Mouse (Mus musculus): ENCODE data around the gene Ildr1. TPM values are rescaled to one million over a fixed set of nuclear protein-coding genes. Genes with fewer than 3 reads are reported as not detected.

The Ildr1 gene
- polyA plus RNA-seq, 2 experiments, result 0.03 to 0.08 TPM

GRCm38 (mm10) chr16:36771703-36772102 is 77.9 kb downstream of the Ildr1 start:
- no peak overlapping the region for H3K4me3 ChIP-seq (ENCODE audit: insufficient read depth in 1 of 2, low read depth in 2 of 2, low read length in 2 of 2)
- no peaks in the 10 kb centered on the region for H3K36me3 ChIP-seq (replicated peaks; ENCODE audit: control insufficient read depth, insufficient read depth, low read depth)
- TF ChIP-seq EP300 (IDR thresholded peaks at IDR 0.05; ENCODE audit: low read depth) (no peak), CTCF (IDR thresholded peaks at IDR 0.05; ENCODE audit: low read depth) (no peak)
- no peaks in the 10 kb centered on the region for H3K27me3 ChIP-seq (ENCODE audit: control insufficient read depth, insufficient read depth, low read length)
- H3K9me3 ChIP-seq (ENCODE audit: control insufficient read depth, low read length), result no peaks in the 10 kb centered on the region
- DNase-seq (ENCODE audit: low read depth in 3 of 3, low spot score in 3 of 3), result no peak
- H3K4me2 ChIP-seq (ENCODE audit: low read depth), result no peak overlapping the region
- no peak overlapping the region for H3K9ac ChIP-seq (replicated peaks)
- ATAC-seq (ENCODE audit: insufficient read depth), result no peak
- H3K4me1 ChIP-seq (replicated peaks; ENCODE audit: control insufficient read depth in 2 of 2, insufficient read depth in 2 of 2, low read length in 1 of 2), result no peaks in the 10 kb centered on the region
- no peak overlapping the region for H3K27ac ChIP-seq
- 74% methylated on average over 3 of the region's 3 CpGs for WGBS (ENCODE audit: insufficient replicate concordance)

DNA sequence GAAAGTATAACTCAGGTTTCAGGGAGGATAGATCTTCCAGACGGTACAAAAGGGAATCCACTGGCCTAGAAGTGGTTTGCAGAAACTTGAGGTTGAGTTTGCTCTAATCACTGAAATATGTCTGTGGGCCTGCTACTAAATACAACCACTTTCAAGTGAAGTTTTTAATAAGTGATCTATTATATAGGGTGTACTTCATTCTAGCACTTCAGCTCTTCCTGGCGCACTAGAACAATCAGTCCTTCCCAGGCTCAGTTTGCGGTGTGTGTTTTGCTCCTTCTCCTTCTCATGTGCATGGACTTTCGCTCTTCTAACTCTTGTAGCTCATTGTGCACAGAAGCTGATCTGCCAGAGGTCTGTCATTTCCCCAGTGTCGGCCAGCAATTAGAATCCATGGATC is 79.2 kb downstream of the Ildr1 start:
- Histone ChIP-seq H3K27me3 (ENCODE audit: control insufficient read depth, insufficient read depth, low read length) (no peaks in the 10 kb centered on the region), H3K4me1 (replicated peaks; ENCODE audit: control insufficient read depth in 2 of 2, insufficient read depth in 2 of 2, low read length in 1 of 2) (no peaks in the 10 kb centered on the region), H3K27ac (no peak overlapping the region), H3K9ac (replicated peaks) (no peak overlapping the region), H3K4me3 (ENCODE audit: insufficient read depth in 1 of 2, low read depth in 2 of 2, low read length in 2 of 2) (no peak overlapping the region), H3K4me2 (ENCODE audit: low read depth) (no peak overlapping the region), H3K9me3 (ENCODE audit: control insufficient read depth, low read length) (no peaks in the 10 kb centered on the region), H3K36me3 (replicated peaks; ENCODE audit: control insufficient read depth, insufficient read depth, low read depth) (no peaks in the 10 kb centered on the region)
- DNase-seq (ENCODE audit: low read depth in 3 of 3, low spot score in 3 of 3) (no peak), ATAC-seq (ENCODE audit: insufficient read depth) (no peak)
- 70% methylated on average over 5 of the region's 5 CpGs for WGBS (ENCODE audit: insufficient replicate concordance)
- no peak for TF ChIP-seq CTCF (IDR thresholded peaks at IDR 0.05; ENCODE audit: low read depth)
- no peak for TF ChIP-seq EP300 (IDR thresholded peaks at IDR 0.05; ENCODE audit: low read depth)

DNA sequence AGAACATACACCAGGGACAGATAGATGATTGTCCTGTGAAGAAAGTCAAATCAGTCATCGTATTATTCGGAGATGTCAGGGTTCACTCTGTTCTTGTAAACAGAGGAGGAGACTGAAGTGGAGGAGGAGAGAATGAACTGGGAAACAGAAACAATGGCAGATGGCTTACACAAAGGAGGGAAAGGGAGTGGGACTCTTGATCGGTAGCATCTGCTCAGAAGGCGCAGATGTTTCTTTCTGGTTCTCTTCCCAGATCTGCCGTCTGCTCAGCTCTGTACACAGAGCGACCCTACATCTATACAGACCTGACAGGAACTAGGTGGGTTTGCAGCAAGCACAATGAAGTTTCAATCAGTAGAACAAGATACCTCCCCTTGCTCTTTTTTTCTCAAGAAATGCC is 81.9 kb downstream of the Ildr1 start:
- WGBS (ENCODE audit: insufficient replicate concordance), result 71% methylated on average over 6 of the region's 6 CpGs
- Histone ChIP-seq H3K4me3 (ENCODE audit: insufficient read depth in 1 of 2, low read depth in 2 of 2, low read length in 2 of 2) (no peak overlapping the region), H3K9ac (replicated peaks) (no peak overlapping the region), H3K4me2 (ENCODE audit: low read depth) (no peak overlapping the region), H3K27me3 (ENCODE audit: control insufficient read depth, insufficient read depth, low read length) (no peaks in the 10 kb centered on the region), H3K9me3 (ENCODE audit: control insufficient read depth, low read length) (no peaks in the 10 kb centered on the region), H3K36me3 (replicated peaks; ENCODE audit: control insufficient read depth, insufficient read depth, low read depth) (no peaks in the 10 kb centered on the region), H3K27ac (no peak overlapping the region), H3K4me1 (replicated peaks; ENCODE audit: control insufficient read depth in 2 of 2, insufficient read depth in 2 of 2, low read length in 1 of 2) (no peaks in the 10 kb centered on the region)
- DNase-seq (ENCODE audit: low read depth in 3 of 3, low spot score in 3 of 3) (no peak), ATAC-seq (ENCODE audit: insufficient read depth) (no peak)
- TF ChIP-seq CTCF (IDR thresholded peaks at IDR 0.05; ENCODE audit: low read depth) (no peak), EP300 (IDR thresholded peaks at IDR 0.05; ENCODE audit: low read depth) (no peak)

Other genes with a start within 250 kb of the Ildr1 start
- 29.5 and 36.7 TPM in 2 replicates for gene Stfa3, start 238.6 kb upstream of the Ildr1 start, polyA plus RNA-seq (2012; rRNA removed)
- gene Stfa3, start 238.6 kb upstream of the Ildr1 start, polyA plus RNA-seq (2014; fragmentation: Nextera tagmentation; extraction: Ambion mirVana), result 27.1 and 37.9 TPM in 2 replicates
- not detected in 2 replicates for gene Casr, start 131.8 kb upstream of the Ildr1 start, polyA plus RNA-seq (2012; rRNA removed)
- not detected in 2 replicates for gene Casr, start 131.8 kb upstream of the Ildr1 start, polyA plus RNA-seq (2014; fragmentation: Nextera tagmentation; extraction: Ambion mirVana)
- 2.6 and 4.8 TPM in 2 replicates for gene Cd86, start 27.9 kb upstream of the Ildr1 start, polyA plus RNA-seq (2012; rRNA removed)
- gene Cd86, start 27.9 kb upstream of the Ildr1 start, polyA plus RNA-seq (2014; fragmentation: Nextera tagmentation; extraction: Ambion mirVana), result 7.1 and 7.7 TPM in 2 replicates
- 1.5 and 3.2 TPM in 2 replicates for gene Slc15a2, start 91.0 kb downstream of the Ildr1 start, polyA plus RNA-seq (2012; rRNA removed)
- gene Slc15a2, start 91.0 kb downstream of the Ildr1 start, polyA plus RNA-seq (2014; fragmentation: Nextera tagmentation; extraction: Ambion mirVana), result 0.32 and 2.8 TPM in 2 replicates
- 1.7 and 3.1 TPM in 2 replicates for gene Iqcb1, start 134.4 kb downstream of the Ildr1 start, polyA plus RNA-seq (2012; rRNA removed)
- gene Iqcb1, start 134.4 kb downstream of the Ildr1 start, polyA plus RNA-seq (2014; fragmentation: Nextera tagmentation; extraction: Ambion mirVana), result 6.8 and 8.7 TPM in 2 replicates
- gene Eaf2, start 181.0 kb downstream of the Ildr1 start, polyA plus RNA-seq (2012; rRNA removed), result 0.22 and 0.37 TPM in 2 replicates
- gene Eaf2, start 181.0 kb downstream of the Ildr1 start, polyA plus RNA-seq (2014; fragmentation: Nextera tagmentation; extraction: Ambion mirVana), result 0.18 and 0.70 TPM in 2 replicates
- gene Golgb1, start 181.2 kb downstream of the Ildr1 start, polyA plus RNA-seq (2012; rRNA removed), result 9.0 and 13.3 TPM in 2 replicates
- gene Golgb1, start 181.2 kb downstream of the Ildr1 start, polyA plus RNA-seq (2014; fragmentation: Nextera tagmentation; extraction: Ambion mirVana), result 22.0 and 26.4 TPM in 2 replicates
- gene Hcls1, start 241.0 kb downstream of the Ildr1 start, polyA plus RNA-seq (2012; rRNA removed), result 7.3 and 12.3 TPM in 2 replicates
- 5.1 and 5.8 TPM in 2 replicates for gene Hcls1, start 241.0 kb downstream of the Ildr1 start, polyA plus RNA-seq (2014; fragmentation: Nextera tagmentation; extraction: Ambion mirVana)

All from liver, embryonic 14.5 days (tissue).